Mouse (Mus musculus) CH12.LX (cell line): ENCODE measurements at regions not wholly inside any gene's neighbourhood (a gene's known extent, or its start where the extent isn't known, plus 50 kb on each side); places are given as distances from the start of the nearest gene placed in this dataset.

Experiments
- DNase-seq: peaks from one replicate; pipeline ENCODE4 v3.0.0-alpha.2; 2013; ENCODE audit errors: extremely low read depth
- H3K27ac ChIP-seq: 2 replicates; pipeline ENCODE4 v1.5.1; 2012; ENCODE audit warnings: low read depth, mild to moderate bottlenecking, control low read depth, moderate library complexity; ENCODE audit not compliant: insufficient read depth
- H3K27me3 ChIP-seq: replicated peaks from 2 replicates; pipeline ENCODE3; 2012; ENCODE audit warnings: inconsistent platforms
- H3K36me3 ChIP-seq, 2 experiments: replicated peaks in 1 of 2; 2 replicates each; pipeline versions ENCODE3 to v1.6.1; 2012; ENCODE audit warnings: inconsistent platforms in 1 of 2, low read length in 1 of 2, mild to moderate bottlenecking in 1 of 2, mixed read lengths in 1 of 2, moderate library complexity in 1 of 2; ENCODE audit not compliant: control insufficient read depth in 1 of 2, insufficient read depth in 1 of 2
- H3K4me1 ChIP-seq, 2 experiments: 2 replicates each; pipeline ENCODE4 v1.6.1; 2012; ENCODE audit warnings: inconsistent platforms in 1 of 2, moderate library complexity in 1 of 2; ENCODE audit not compliant: insufficient read depth in 2 of 2, control insufficient read depth in 1 of 2
- H3K4me2 ChIP-seq: 2 replicates; pipeline ENCODE4 v1.6.1; 2012; ENCODE audit warnings: low read depth, mild to moderate bottlenecking, control low read depth; ENCODE audit not compliant: poor library complexity, insufficient read depth, severe bottlenecking
- H3K4me3 ChIP-seq, 3 experiments: fragments of 150-350 bp in 1 of 3; sonication (generic) in 1 of 3; replicated peaks in 1 of 3; 2 replicates each; pipeline versions ENCODE3 to v1.5.1; 2011 to 2012; ENCODE audit warnings: low read depth in 2 of 3, low read length in 2 of 3, mild to moderate bottlenecking in 2 of 3, moderate library complexity in 2 of 3, control low read depth in 1 of 3, improper control_type of control experiment in 1 of 3, inconsistent platforms in 1 of 3, mixed read lengths in 1 of 3; ENCODE audit not compliant: poor library complexity in 1 of 3
- H3K79me2 ChIP-seq: replicated peaks from 2 replicates; pipeline ENCODE4 v1.6.1; 2012; ENCODE audit warnings: mild to moderate bottlenecking, moderate library complexity; ENCODE audit not compliant: control insufficient read depth, poor library complexity, insufficient read depth, severe bottlenecking; ENCODE audit errors: extremely low read depth
- H3K9ac ChIP-seq: 2 replicates; pipeline ENCODE4 v1.6.1; 2012; ENCODE audit warnings: low read depth, mild to moderate bottlenecking, control low read depth, moderate library complexity; ENCODE audit not compliant: insufficient read depth
- H3K9me3 ChIP-seq: replicated peaks from 2 replicates; pipeline ENCODE3; 2012; ENCODE audit warnings: low read length, inconsistent platforms, mixed read lengths
- BHLHE40 ChIP-seq: IDR thresholded peaks from 2 replicates; pipeline ENCODE4 v1.6.1; 2011; ENCODE audit warnings: mild to moderate bottlenecking, low read depth, low read length, improper control_type of control experiment
- CHD2 ChIP-seq: IDR thresholded peaks from 2 replicates; pipeline ENCODE4 v1.6.1; 2011; ENCODE audit warnings: low read length, improper control_type of control experiment
- ELF1 ChIP-seq: IDR thresholded peaks from 2 replicates; pipeline ENCODE4 v1.6.1; 2014; ENCODE audit warnings: low read depth, mild to moderate bottlenecking, inconsistent platforms, low read length, improper control_type of control experiment
- JUN ChIP-seq: IDR thresholded peaks from 2 replicates; pipeline ENCODE4 v1.6.1; 2011; ENCODE audit warnings: low read depth, mild to moderate bottlenecking, low read length, improper control_type of control experiment, moderate library complexity; ENCODE audit not compliant: insufficient read depth
- JUND ChIP-seq: conservative IDR thresholded peaks from 2 replicates; pipeline ENCODE4 v1.6.1; 2011; ENCODE audit warnings: low read depth, low read length, improper control_type of control experiment
- KAT2A ChIP-seq: IDR thresholded peaks from 2 replicates; pipeline ENCODE4 v1.6.1; 2012; ENCODE audit warnings: low read length, improper control_type of control experiment, inconsistent platforms; ENCODE audit not compliant: insufficient replicate concordance
- MAX ChIP-seq: IDR thresholded peaks from 2 replicates; pipeline ENCODE4 v1.6.1; 2011; ENCODE audit warnings: low read length, improper control_type of control experiment
- MXI1 ChIP-seq: IDR thresholded peaks from 2 replicates; pipeline ENCODE4 v1.6.1; 2011; ENCODE audit warnings: mild to moderate bottlenecking, low read depth, low read length, improper control_type of control experiment
- MYC ChIP-seq: IDR thresholded peaks from 2 replicates; pipeline ENCODE4 v1.6.1; 2011; ENCODE audit warnings: low read depth, mild to moderate bottlenecking, improper control_type of control experiment, low read length
- POLR2AphosphoS2 ChIP-seq: IDR thresholded peaks from 2 replicates; pipeline ENCODE4 v1.6.1; 2011; ENCODE audit warnings: low read depth, low read length, improper control_type of control experiment
- RAD21 ChIP-seq: IDR thresholded peaks from 2 replicates; pipeline ENCODE4 v1.6.1; 2011; ENCODE audit warnings: low read depth, mild to moderate bottlenecking, low read length, improper control_type of control experiment, moderate library complexity
- SIN3A ChIP-seq: IDR thresholded peaks from 2 replicates; pipeline ENCODE4 v1.6.1; 2012; ENCODE audit warnings: low read length, improper control_type of control experiment, inconsistent platforms
- TCF12 ChIP-seq: IDR thresholded peaks from 2 replicates; pipeline ENCODE4 v1.6.1; 2014; ENCODE audit warnings: low read depth, mild to moderate bottlenecking, inconsistent platforms, low read length, improper control_type of control experiment
- USF1 ChIP-seq: IDR thresholded peaks from 2 replicates; pipeline ENCODE4 v1.6.1; 2014; ENCODE audit warnings: low read depth, mild to moderate bottlenecking, inconsistent platforms, low read length, improper control_type of control experiment
- ZC3H11A ChIP-seq: IDR thresholded peaks from 2 replicates; pipeline ENCODE4 v1.6.1; 2012; ENCODE audit warnings: low read depth, mild to moderate bottlenecking, inconsistent platforms, low read length, improper control_type of control experiment
- ZMIZ1 ChIP-seq: IDR thresholded peaks from 2 replicates; pipeline ENCODE4 v1.6.1; 2012; ENCODE audit warnings: low read depth, mild to moderate bottlenecking, inconsistent platforms, low read length, improper control_type of control experiment
- dilution Hi-C: fragments of 300-500 bp; cut with MboI; formaldehyde crosslinking; loops from 2 replicates; pipeline ENCODE4 v1.14.3; 2020; ENCODE audit warnings: low sequenced_read_pairs; ENCODE audit not compliant: extremely low pct_unique_long_range_greater_than_20kb, extremely low pct_ligation_motif_present
- in situ Hi-C: fragments of 300-500 bp; cut with MboI; formaldehyde crosslinking; loops from 3 replicates; pipeline ENCODE4 v1.14.3; 2019; ENCODE audit warnings: low sequenced_read_pairs, low pct_ligation_motif_present, low pct_unique_long_range_greater_than_20kb, mixed read lengths

DNA sequence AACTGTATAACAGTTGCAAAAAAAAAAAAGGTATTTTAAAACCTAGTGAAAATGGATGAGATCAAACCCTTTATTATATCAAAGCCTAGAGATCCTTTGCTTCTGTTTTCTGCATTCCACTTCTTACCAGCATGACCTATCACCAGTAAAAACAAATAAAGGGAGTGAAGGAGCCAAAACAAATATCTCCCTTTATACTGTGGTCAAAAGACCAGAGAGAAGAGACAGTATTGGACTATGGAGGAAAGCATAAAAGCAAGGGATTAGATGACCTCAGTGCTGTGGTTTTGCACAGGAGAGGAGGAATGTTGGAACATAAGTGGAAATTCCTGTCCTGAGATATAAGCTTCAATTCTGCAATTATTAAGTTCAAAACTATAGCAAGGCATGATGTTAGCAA, 307.0 kb upstream of the Thbs1 start:
- no peaks in the 10 kb centered on the region for H3K36me3 ChIP-seq
- no peaks in the 10 kb centered on the region for H3K27me3 ChIP-seq
- no peak for DNase-seq
- in situ Hi-C loops, result no loop called here
- no peak overlapping the region for H3K27ac ChIP-seq
- no peak overlapping the region for H3K4me2 ChIP-seq
- dilution Hi-C loops, result no loop called here
- H3K9ac ChIP-seq, result no peak overlapping the region
- H3K9me3 ChIP-seq, result no peaks in the 10 kb centered on the region
- TF ChIP-seq KAT2A, result no peak
- no peak for TF ChIP-seq SIN3A
- no peak for TF ChIP-seq TCF12
- TF ChIP-seq POLR2AphosphoS2, result no peak
- TF ChIP-seq CHD2, result no peak
- TF ChIP-seq BHLHE40, result no peak
- TF ChIP-seq JUN, result no peak
- no peak for TF ChIP-seq RAD21
- TF ChIP-seq MXI1, result no peak
- no peak for TF ChIP-seq ZC3H11A
- no peak for TF ChIP-seq ELF1
- TF ChIP-seq, all 38 proteins: peak for 0
- Histone ChIP-seq H3K4me1 (no peaks in the 10 kb centered on the region), H3K4me3 (no peak overlapping the region), H3K79me2 (no peaks in the 10 kb centered on the region)

DNA sequence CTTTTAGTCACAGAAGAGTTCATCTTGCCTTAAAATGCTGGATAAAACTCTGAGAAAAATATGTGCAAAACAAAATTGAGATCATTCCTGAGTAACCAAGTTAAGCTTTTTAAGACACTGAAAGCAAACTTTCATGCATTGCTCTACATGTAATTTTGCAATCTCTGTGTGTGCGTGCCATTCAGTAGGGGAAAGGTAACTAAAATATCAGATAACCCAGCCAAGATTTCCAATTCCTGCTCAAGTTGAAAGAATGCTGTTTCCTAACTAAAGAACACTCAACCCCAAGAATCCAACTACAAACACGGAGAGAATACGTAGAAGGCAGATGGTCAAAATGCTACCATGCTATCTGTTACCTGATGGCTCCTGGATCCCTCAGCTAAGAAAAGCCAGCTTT, 304.6 kb upstream of the Thbs1 start:
- Histone ChIP-seq H3K36me3 (no peaks in the 10 kb centered on the region), H3K79me2 (no peaks in the 10 kb centered on the region), H3K4me1 (no peaks in the 10 kb centered on the region), H3K27ac (no peak overlapping the region), H3K4me3 (no peak overlapping the region), H3K4me2 (no peak overlapping the region), H3K9me3 (no peaks in the 10 kb centered on the region), H3K27me3 (no peaks in the 10 kb centered on the region)
- DNase-seq, result no peak
- in situ Hi-C loops, result no loop called here
- dilution Hi-C loops, result no loop called here
- TF ChIP-seq TCF12 (no peak), ELF1 (no peak), USF1 (no peak), MXI1 (no peak), MYC (no peak), SIN3A (no peak), JUN (no peak), MAX (no peak), ZMIZ1 (no peak), JUND (no peak), ZC3H11A (no peak), POLR2AphosphoS2 (no peak)
- TF ChIP-seq, all 38 proteins: peak for 0
- no peak overlapping the region for H3K9ac ChIP-seq
